Mouse (Mus musculus): ENCODE results near the gene Mri1.

Mri1 gene

GRCm38 (mm10) chr8:84202938-84203917, 53.9 kb downstream of the Mri1 start:
- peak in 1 of 2 experiments; percentile 79 for DNase-seq (ENCODE audit: low spot score in 2 of 2)

- DNase-seq (ENCODE audit: low spot score in 2 of 2): peak in 1 of 2 experiments; percentile 65
Measured at GRCm38 (mm10) chr8:84202466-84202865, 54.7 kb downstream of the Mri1 start.

- peak in 1 of 2 experiments; percentile 62 for DNase-seq (ENCODE audit: low spot score in 2 of 2)
Measured at GRCm38 (mm10) chr8:84201545-84202245, 55.4 kb downstream of the Mri1 start.

GRCm38 (mm10) chr8:84200652-84201544, 56.2 kb downstream of the Mri1 start:
- no peak for DNase-seq (ENCODE audit: low spot score in 2 of 2)

- DNase-seq (ENCODE audit: low spot score in 2 of 2): no peak
Measured at GRCm38 (mm10) chr8:84200126-84200555, 57.0 kb downstream of the Mri1 start.

All from left cerebral cortex, adult 9 months (tissue).